Mouse (Mus musculus): ENCODE data around the gene Rmdn3.

DNA sequence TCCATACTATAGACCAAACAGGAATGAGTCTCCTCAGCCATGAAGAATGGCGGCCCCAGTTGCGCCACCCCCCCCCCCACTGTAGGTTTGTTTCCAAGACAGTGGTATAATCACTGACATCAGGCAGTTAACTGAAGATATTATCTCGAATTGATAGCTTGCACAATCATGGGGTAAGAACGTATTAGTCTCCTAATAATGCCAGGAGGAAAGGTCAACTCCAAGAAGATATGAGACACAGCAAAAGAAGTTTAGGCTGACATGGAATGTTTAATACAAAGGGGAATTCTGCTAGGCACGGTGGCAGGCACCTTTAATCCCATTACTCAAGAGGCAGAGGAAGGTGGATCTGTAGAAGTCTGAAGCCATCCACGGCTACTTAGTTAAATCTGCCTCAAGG, 10.4 kb downstream of the Rmdn3 start:
- TF ChIP-seq POLR2A (IDR thresholded peaks at IDR 0.05; ENCODE audit: borderline replicate concordance, extremely low read depth, low read depth, low read length) = no peak
- no peak for TF ChIP-seq CTCF (IDR thresholded peaks at IDR 0.05; ENCODE audit: insufficient read depth, low read length)
